Mouse (Mus musculus) lung, adult 2 months (tissue): ENCODE data around the gene Trrap.

Experiments
- CTCF ChIP-seq: fragments of 200-500 bp; IDR thresholded peaks from 2 replicates; pipeline ENCODE4 v1.5.1; 2011; ENCODE audit warnings: mild to moderate bottlenecking, low read length, control low read depth; ENCODE audit not compliant: insufficient read depth
- POLR2A ChIP-seq: fragments of 200-500 bp; IDR thresholded peaks from 2 replicates; pipeline ENCODE4 v1.6.1; 2011; ENCODE audit warnings: low read depth, mild to moderate bottlenecking, control low read depth, low read length, borderline replicate concordance; ENCODE audit errors: extremely low read depth

DNA sequence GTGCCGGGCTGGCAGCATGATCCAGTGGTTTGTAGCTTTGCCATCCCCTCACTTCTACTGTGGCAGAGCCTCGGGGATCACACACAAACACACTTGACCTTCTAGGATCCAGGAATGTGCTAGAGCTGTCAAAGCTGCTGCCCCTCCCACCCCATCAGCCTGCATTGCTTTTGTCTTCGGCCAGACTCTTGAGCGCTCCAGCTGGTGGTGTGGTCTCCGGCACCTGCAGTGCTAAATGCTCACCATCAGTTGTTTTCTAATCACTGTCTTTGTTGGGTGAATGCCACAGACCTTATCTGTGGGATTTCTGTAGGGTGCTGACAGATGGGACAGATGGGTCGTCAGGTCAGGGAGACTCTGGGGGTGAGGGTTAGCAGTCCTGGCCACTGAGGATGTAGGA lies 88.4 kb downstream of the Trrap start:
- TF ChIP-seq POLR2A (no peak), CTCF (no peak)
